Mouse (Mus musculus): ENCODE results near the gene Dnah12. TPM values are rescaled to one million over a fixed set of nuclear protein-coding genes. Genes with fewer than 3 reads are reported as not detected.
A peak's percentile ranks its signal among the peaks of the same experiment; 100 is the strongest.

Dnah12 gene
- polyA plus RNA-seq (2016; fragmentation: Nextera tagmentation; extraction: Ambion mirVana), result 0.03 and 0.04 TPM in 2 replicates

DNA sequence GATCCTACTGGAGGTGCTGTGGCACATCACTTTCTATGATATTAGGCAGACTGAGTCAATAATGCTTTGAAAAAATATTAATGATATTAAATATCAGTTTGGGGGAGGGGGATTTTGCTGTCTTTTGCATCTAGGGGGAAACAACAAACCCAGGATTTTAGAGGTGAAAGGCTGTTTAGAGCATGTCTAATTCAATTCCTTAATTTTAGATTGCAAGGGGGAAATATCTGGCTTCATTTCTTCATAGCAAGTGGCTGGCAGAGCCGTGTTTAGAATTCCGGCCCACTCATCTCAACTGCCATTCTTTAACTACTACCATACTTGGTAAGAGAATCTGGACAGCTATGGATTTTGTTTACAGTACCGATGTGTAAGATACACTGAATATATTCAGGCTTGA, at the start of gene Dnah12:
Gene Dnah12 (plus strand): TSS at position 301 of the 400 bp plus-strand sequence.
- Histone ChIP-seq H3K27ac (no peak within 1 kb of the TSS), H3K9me3 (no peaks in the 10 kb centered on the region), H3K36me3 (no peaks in the 10 kb centered on the region), H3K4me1 (0 out of 2 replicates have a peak, but pooled peaks cover 3% of the 10 kb centered on the region), H3K27me3 (ENCODE audit: insufficient read depth, poor library complexity, severe bottlenecking) (no peaks in the 10 kb centered on the region), H3K4me3 (no peak within 1 kb of the TSS)
- DNase-seq (ENCODE audit: low spot score), result no peak
- WGBS, result 80% methylated on average over 3 of the region's 3 CpGs

DNA sequence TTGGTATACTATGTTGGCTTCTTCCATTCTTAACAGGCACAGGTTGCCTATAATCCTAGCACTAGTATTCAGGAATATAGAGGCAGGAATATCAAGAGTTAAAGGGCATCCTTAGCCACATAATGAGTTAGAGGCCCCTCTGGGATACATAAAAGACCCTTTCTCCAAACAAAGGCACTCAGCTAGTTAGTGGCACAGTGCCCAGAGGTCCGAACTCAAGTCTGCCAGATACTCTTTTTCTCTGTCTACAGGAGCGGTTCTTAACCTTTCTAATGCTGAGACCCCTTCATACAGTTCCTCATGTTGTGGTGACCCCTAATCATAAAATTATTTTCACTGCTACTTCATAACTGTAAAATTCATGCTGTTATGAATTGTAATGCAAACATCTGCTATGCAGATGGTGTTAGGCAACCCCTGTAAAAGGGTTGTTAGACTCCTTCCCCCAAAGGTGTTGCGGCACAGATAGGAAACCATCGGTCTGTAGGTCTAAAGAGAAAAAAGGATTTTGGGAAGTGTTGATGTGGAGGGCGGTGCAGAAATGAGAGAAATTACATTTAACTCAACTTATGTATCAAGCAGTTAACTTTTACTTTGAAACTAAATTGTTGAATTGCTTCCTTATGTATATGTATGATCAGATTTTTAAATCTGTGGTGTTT, 47.0 kb upstream of the Dnah12 start:
- Histone ChIP-seq H3K4me3 (no peak overlapping the region), H3K4me1 (peaks cover 3% of the 10 kb centered on the region; the same call in 1 of the 2 replicates), H3K36me3 (peaks cover 31% of the 10 kb centered on the region), H3K27ac (no peak overlapping the region), H3K27me3 (ENCODE audit: insufficient read depth, poor library complexity, severe bottlenecking) (no peaks in the 10 kb centered on the region), H3K9me3 (no peaks in the 10 kb centered on the region)
- 89% methylated on average over 5 of the region's 5 CpGs for WGBS
- DNase-seq (ENCODE audit: low spot score), result no peak

DNA sequence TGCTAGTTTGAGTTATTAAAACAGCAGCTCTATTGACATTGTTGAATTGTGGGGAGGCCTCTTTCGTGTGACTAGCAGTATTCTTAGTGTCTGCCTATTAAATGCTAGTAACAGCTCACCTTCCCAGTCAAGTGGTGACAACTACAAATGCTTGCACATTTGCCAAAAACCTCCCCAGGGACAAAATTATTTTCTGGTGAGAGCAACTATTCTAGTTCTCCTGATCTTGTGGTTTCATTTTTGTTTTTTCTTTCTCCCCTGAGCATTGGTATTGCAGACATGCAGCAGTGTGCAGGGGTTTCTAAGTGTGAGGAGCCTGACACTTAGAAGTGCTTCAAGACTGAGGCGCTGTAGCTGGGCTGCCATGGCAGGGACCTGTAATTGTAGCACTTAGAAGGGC, 45.3 kb upstream of the Dnah12 start:
- Histone ChIP-seq H3K4me3 (no peak overlapping the region), H3K27ac (no peak overlapping the region), H3K36me3 (peaks cover 44% of the 10 kb centered on the region), H3K4me1 (peaks cover 3% of the 10 kb centered on the region; the same call in 1 of the 2 replicates), H3K27me3 (ENCODE audit: insufficient read depth, poor library complexity, severe bottlenecking) (no peaks in the 10 kb centered on the region), H3K9me3 (no peaks in the 10 kb centered on the region)
- 85% methylated on average over 2 of the region's 2 CpGs for WGBS
- DNase-seq (ENCODE audit: low spot score), result no peak

DNA sequence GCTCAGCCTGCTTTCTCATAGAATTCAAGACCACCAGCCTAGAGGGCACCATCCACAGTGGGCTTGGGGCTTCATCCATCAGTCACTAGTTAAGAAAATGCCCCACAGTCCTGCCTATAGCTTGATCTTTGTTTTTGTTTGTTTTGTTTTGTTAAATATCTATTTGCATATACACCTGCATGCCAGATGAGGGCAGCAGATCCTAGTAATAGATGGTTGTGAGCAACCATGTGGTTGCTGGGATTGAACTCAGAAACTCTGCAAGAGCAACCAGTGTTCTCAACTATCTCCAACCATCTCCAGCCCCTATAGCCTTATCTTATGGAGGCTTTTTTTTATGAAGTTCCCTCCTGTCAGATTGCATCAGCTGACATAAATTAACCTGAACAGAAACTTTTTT, 41.2 kb upstream of the Dnah12 start:
- peaks cover 79% of the 10 kb centered on the region for H3K36me3 ChIP-seq
- no peaks in the 10 kb centered on the region for H3K9me3 ChIP-seq
- H3K27me3 ChIP-seq (ENCODE audit: insufficient read depth, poor library complexity, severe bottlenecking), result no peaks in the 10 kb centered on the region
- H3K27ac ChIP-seq, result no peak overlapping the region
- no peak for DNase-seq (ENCODE audit: low spot score)
- no peaks in the 10 kb centered on the region for H3K4me1 ChIP-seq
- no peak overlapping the region for H3K4me3 ChIP-seq

DNA sequence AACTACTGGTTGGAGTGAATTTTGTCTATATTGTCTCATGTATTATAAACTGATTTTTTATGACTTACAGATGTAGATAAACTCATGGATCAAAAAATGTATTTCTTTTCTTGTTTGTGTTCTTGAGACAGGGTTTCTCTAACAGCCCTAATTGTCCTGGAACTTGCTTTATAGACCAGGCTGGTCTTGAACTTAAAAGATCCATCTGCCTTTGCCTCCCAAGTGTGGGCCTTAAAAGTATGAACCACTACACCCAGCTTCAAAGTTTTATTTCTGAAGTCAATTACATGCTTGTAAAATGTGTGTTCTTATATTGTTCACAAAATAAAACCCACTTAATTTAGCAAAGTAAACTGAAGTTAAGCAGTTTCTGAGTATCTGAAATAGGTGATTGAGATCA, 34.9 kb upstream of the Dnah12 start:
- DNase-seq (ENCODE audit: low spot score), result no peak
- H3K4me1 ChIP-seq, result no peaks in the 10 kb centered on the region
- no peaks in the 10 kb centered on the region for H3K9me3 ChIP-seq
- no peaks in the 10 kb centered on the region for H3K27me3 ChIP-seq (ENCODE audit: insufficient read depth, poor library complexity, severe bottlenecking)
- peaks cover 49% of the 10 kb centered on the region for H3K36me3 ChIP-seq
- H3K27ac ChIP-seq, result no peak overlapping the region
- no peak overlapping the region for H3K4me3 ChIP-seq

DNA sequence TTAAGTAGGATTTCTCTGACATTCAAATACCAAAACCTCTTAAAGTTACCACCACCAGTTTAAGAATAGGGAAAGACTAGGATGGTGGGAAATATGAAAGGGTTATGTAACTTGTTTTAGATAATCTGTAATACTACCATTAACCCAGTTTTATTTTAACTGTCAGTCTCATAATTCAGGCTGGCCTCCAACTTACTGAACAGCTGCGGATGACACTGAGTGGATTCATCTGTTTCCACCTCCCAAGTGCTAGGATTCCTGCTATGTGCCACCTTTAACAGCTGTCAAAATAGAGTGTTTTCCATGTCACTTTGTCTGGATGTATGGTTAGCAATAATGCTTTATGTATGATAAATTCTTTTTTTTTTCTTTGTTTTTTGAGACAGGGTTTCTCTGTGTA, 32.8 kb upstream of the Dnah12 start:
- 89% methylated on average over 1 of the region's 1 CpGs for WGBS
- peaks cover 51% of the 10 kb centered on the region for H3K36me3 ChIP-seq
- no peaks in the 10 kb centered on the region for H3K27me3 ChIP-seq (ENCODE audit: insufficient read depth, poor library complexity, severe bottlenecking)
- DNase-seq (ENCODE audit: low spot score), result no peak
- no peak overlapping the region for H3K4me3 ChIP-seq
- no peaks in the 10 kb centered on the region for H3K4me1 ChIP-seq
- H3K9me3 ChIP-seq, result no peaks in the 10 kb centered on the region
- no peak overlapping the region for H3K27ac ChIP-seq

DNA sequence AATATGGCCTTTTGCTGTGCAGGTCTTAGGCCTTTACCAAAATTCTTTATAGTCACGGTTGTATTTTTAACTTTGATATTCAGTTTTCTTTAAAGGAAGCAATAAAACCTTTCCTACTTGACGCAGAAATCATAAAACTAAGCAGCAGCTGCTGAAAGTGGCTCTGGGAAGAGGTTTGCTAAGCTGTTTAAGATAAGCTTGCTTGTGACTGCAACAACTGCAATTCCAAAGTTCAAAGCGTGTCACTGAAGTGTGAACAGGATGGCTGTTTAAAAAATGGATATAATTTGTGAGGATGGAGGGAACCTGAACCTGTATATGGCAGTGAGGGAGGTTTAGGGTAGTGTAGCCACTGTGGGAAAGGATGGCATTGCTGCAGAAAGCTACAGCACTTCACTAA, 31.1 kb upstream of the Dnah12 start:
- H3K9me3 ChIP-seq, result no peaks in the 10 kb centered on the region
- no peak for DNase-seq (ENCODE audit: low spot score)
- WGBS, result 80% methylated on average over 3 of the region's 3 CpGs
- H3K4me1 ChIP-seq, result peaks cover 4% of the 10 kb centered on the region; the same call in 1 of the 2 replicates
- no peaks in the 10 kb centered on the region for H3K27me3 ChIP-seq (ENCODE audit: insufficient read depth, poor library complexity, severe bottlenecking)
- H3K27ac ChIP-seq, result no peak overlapping the region
- peaks cover 45% of the 10 kb centered on the region for H3K36me3 ChIP-seq
- H3K4me3 ChIP-seq, result no peak overlapping the region

DNA sequence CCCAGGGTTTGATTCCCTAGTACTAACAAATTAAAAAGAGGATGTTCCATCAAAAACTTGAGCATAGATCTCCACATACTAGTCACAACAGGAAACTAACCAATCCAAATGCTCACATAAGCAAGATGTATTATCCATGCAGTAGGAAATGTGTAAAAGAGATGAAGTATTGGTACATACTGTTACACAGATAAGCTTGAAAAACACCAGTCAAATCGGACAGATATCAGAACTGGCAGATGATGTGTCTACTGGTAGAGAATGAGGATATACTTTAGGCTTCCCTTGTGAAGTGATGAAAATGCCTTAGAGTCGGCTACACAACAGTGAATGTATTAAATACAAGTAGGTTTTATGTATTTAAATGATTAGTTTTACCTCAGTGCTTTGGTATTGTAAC, 30.6 kb upstream of the Dnah12 start:
- H3K9me3 ChIP-seq, result no peaks in the 10 kb centered on the region
- peaks cover 6% of the 10 kb centered on the region; the same call in 1 of the 2 replicates for H3K4me1 ChIP-seq
- DNase-seq (ENCODE audit: low spot score), result no peak
- H3K4me3 ChIP-seq, result no peak overlapping the region
- H3K27me3 ChIP-seq (ENCODE audit: insufficient read depth, poor library complexity, severe bottlenecking), result no peaks in the 10 kb centered on the region
- H3K36me3 ChIP-seq, result peaks cover 41% of the 10 kb centered on the region
- 87% methylated on average over 2 of the region's 2 CpGs for WGBS
- H3K27ac ChIP-seq, result no peak overlapping the region

DNA sequence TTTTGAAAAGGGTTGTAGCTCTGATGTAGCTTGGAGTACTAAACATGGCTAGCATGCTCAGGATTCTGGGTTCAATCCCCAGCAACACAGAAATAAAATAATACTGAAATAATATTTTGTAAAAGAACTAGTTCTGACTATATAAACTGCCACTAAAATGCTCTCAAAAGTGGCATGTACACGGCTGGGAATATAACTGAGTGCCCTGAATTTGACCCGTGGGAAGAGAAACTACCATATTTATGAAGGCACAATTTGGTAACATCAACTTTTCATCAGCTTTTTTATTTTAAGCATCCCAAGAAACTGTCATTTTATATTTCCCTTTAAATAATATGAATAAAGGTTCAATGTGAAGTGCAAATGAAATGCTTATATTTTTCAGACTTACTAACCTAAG, 29.2 kb upstream of the Dnah12 start:
- Histone ChIP-seq H3K4me1 (peaks cover 6% of the 10 kb centered on the region; the same call in 1 of the 2 replicates), H3K36me3 (peaks cover 29% of the 10 kb centered on the region), H3K4me3 (no peak overlapping the region), H3K27ac (no peak overlapping the region), H3K27me3 (ENCODE audit: insufficient read depth, poor library complexity, severe bottlenecking) (no peaks in the 10 kb centered on the region), H3K9me3 (no peaks in the 10 kb centered on the region)
- WGBS, result 89% methylated on average over 2 of the region's 2 CpGs
- no peak for DNase-seq (ENCODE audit: low spot score)

DNA sequence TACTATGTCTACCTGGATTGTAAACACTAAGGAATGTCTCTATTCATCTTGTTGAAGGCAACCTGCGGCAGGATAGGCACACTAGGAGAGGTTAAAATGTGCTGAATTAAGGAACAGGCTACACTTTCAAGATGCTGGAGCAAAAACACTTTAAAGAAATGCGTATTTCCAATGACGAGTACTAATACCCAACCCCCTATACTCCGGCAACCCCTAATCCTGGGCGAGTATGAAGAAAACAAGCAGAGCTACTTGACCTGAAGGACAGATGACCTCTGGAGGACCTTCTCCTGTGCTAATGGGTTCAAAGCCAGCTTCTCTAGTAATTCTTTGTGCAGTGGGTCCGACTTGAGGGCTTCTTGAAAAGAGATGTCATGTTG, 25.1 kb upstream of the Dnah12 start:
- peak overlapping the region; percentile 97; the same call in 1 of the 2 replicates for H3K27ac ChIP-seq
- no peak for DNase-seq (ENCODE audit: low spot score)
- H3K9me3 ChIP-seq, result no peaks in the 10 kb centered on the region
- WGBS, result 17% methylated on average over 6 of the region's 6 CpGs
- peaks cover 29% of the 10 kb centered on the region for H3K36me3 ChIP-seq
- peaks cover 10% of the 10 kb centered on the region for H3K4me1 ChIP-seq
- H3K4me3 ChIP-seq, result peak overlapping the region; percentile 98
- no peaks in the 10 kb centered on the region for H3K27me3 ChIP-seq (ENCODE audit: insufficient read depth, poor library complexity, severe bottlenecking)

DNA sequence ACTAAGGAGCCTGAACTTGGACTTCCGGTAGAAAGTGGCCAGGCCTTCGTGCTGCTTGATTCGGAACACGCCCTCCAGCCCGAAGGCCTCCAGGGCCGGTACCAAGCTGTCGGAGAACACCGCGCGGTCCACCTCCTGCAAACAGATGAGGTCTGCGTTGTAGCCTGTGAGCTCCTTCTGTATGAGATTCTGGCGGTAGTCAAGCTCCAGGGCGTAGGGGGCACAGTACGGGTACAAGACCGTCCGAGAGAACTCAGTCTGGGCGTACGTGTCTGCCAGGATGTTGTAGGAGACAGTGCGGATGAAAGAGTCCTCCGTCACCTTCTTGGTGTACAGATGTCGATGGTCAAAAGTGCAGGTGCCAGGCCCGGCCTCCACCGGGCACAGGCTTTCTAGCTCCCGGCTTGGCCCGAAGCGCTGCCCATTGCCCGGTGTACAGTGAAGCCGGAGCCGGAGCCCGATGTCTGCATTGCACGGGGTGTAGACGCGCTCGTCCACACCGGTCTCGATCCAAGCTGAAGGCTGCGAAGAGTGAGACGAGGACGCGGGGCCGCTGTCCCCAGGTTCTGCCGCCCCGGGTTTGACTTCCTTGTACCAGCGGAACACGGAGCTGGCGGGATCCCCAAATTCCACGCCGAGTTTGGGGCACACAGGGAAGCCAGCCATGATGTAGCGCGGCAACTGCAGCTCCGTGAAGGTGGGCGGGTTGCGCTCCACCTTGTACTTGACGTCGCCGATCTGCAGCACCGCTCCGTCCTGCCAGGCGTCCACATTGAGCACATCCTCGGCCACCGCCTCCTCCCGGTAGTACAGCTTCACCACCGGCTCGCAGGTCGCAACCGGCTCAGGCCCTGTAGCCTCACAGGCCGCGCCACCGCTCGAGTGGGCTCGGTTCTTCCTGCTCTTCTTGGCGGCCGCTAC, 24.4 kb upstream of the Dnah12 start:
- Histone ChIP-seq H3K4me3 (peak overlapping the region; percentile 98), H3K27ac (peak overlapping the region; percentile 97), H3K9me3 (no peaks in the 10 kb centered on the region), H3K36me3 (peaks cover 28% of the 10 kb centered on the region), H3K27me3 (ENCODE audit: insufficient read depth, poor library complexity, severe bottlenecking) (no peaks in the 10 kb centered on the region), H3K4me1 (peaks cover 10% of the 10 kb centered on the region)
- DNase-seq (ENCODE audit: low spot score), result peak; percentile 78
- WGBS, result under 1% methylated on average over 73 of the region's 73 CpGs

DNA sequence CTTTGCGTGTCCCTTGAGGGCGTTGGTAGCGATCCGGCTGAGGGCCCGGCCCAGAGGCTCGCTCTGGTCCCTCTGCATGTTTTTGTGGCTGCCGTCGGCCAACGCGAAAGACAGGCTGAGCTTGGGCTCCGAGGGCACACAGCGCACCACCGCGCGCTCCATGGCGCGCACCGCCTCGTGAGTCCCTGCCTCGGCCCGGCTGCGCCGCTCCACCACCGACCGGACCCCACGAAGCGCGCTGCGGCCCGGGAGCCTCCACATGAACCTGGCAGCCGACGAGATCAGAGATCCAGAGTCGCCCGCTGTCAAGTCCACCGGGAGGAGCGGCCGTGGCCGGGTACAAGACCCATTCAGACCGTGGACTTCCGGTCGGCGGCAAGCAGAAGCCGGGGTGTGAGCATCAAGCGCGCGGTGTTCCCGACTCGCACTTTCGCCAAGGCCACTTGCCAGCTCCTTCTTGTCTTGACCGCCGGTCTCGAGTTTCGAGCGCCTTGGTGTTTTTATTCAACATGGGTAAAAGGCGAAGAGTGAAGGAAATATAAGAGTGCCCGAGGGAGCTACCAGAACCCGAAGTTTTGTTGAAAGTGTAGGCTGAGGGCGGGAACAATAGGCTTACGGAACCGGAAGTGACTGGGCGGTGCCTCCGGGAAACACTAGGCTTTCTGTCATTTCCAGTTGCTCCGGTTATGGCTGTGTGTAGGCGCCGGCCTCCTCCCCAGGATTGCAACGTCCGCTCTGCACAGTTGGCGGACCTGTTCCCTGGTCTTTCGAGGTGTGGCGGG, 23.6 kb upstream of the Dnah12 start, which contains the start of gene Pde12:
Gene Pde12 (minus strand): TSS at position 592 of the 782 bp plus-strand sequence.
- Histone ChIP-seq H3K9me3 (no peaks in the 10 kb centered on the region), H3K4me3 (peak within 1 kb of the TSS; percentile 98), H3K27ac (peak within 1 kb of the TSS; percentile 97), H3K36me3 (peaks cover 19% of the 10 kb centered on the region), H3K4me1 (peaks cover 10% of the 10 kb centered on the region), H3K27me3 (ENCODE audit: insufficient read depth, poor library complexity, severe bottlenecking) (no peaks in the 10 kb centered on the region)
- DNase-seq (ENCODE audit: low spot score), result peak; percentile 95
- WGBS, result under 1% methylated on average over 70 of the region's 70 CpGs

Data from heart, embryonic 10.5 days (tissue).